Mouse (Mus musculus) neural tube, embryonic 12.5 days (tissue): ENCODE data around the gene Ajuba. TPM values are rescaled to one million over a fixed set of nuclear protein-coding genes. Genes with fewer than 3 reads are reported as not detected.

Experiments used
- ATAC-seq: fragments of 200-750 bp; cut with Nextera tagmentation; 2 replicates; pipeline ENCODE4 v1.8.0; 2017; ENCODE audit warnings: low read depth, mild to moderate bottlenecking, moderate TSS enrichment, moderate library complexity; ENCODE audit not compliant: low FRiP score
- H3K27ac ChIP-seq: fragments of 300-500 bp; sonication (generic); 2 replicates; pipeline ENCODE4 v1.5.1; 2016
- H3K27me3 ChIP-seq: fragments of 300-500 bp; sonication (generic); replicated peaks from 2 replicates; pipeline ENCODE4 v1.6.1; 2016; ENCODE audit warnings: mild to moderate bottlenecking
- H3K36me3 ChIP-seq: fragments of 300-500 bp; sonication (generic); 2 replicates; pipeline ENCODE4 v1.6.1; 2016; ENCODE audit warnings: mild to moderate bottlenecking
- H3K4me1 ChIP-seq: fragments of 300-500 bp; sonication (generic); 2 replicates; pipeline ENCODE4 v1.6.1; 2016
- H3K4me2 ChIP-seq: fragments of 300-500 bp; sonication (generic); replicated peaks from 2 replicates; pipeline ENCODE4 v1.6.1; 2016; ENCODE audit warnings: mild to moderate bottlenecking
- H3K4me3 ChIP-seq: fragments of 300-500 bp; sonication (generic); 2 replicates; pipeline ENCODE4 v1.5.1; 2016
- H3K9ac ChIP-seq: fragments of 300-500 bp; sonication (generic); 2 replicates; pipeline ENCODE4 v1.6.1; 2016; ENCODE audit warnings: mild to moderate bottlenecking
- H3K9me3 ChIP-seq: fragments of 300-500 bp; sonication (generic); 2 replicates; pipeline ENCODE4 v1.6.1; 2016; ENCODE audit warnings: mild to moderate bottlenecking
- WGBS: fragments of 180-500 bp; shearing (Covaris S2); methylation state at CpG from one replicate; pipeline ENCODE4 v1.1.7; 2016; 5-methylcytosine and 5-hydroxymethylcytosine counted together
- polyA plus RNA-seq: library from polyadenylated mRNA; unstranded; fragments of >200 nt; fragmentation: Nextera tagmentation; extraction: Ambion mirVana; gene quantifications from 2 replicates; pipeline ENCODE4 v1.2.1, GENCODE M21; 2016

Gene Ajuba
- polyA plus RNA-seq, 1 experiment from 2014 or later: 32.9 TPM

DNA sequence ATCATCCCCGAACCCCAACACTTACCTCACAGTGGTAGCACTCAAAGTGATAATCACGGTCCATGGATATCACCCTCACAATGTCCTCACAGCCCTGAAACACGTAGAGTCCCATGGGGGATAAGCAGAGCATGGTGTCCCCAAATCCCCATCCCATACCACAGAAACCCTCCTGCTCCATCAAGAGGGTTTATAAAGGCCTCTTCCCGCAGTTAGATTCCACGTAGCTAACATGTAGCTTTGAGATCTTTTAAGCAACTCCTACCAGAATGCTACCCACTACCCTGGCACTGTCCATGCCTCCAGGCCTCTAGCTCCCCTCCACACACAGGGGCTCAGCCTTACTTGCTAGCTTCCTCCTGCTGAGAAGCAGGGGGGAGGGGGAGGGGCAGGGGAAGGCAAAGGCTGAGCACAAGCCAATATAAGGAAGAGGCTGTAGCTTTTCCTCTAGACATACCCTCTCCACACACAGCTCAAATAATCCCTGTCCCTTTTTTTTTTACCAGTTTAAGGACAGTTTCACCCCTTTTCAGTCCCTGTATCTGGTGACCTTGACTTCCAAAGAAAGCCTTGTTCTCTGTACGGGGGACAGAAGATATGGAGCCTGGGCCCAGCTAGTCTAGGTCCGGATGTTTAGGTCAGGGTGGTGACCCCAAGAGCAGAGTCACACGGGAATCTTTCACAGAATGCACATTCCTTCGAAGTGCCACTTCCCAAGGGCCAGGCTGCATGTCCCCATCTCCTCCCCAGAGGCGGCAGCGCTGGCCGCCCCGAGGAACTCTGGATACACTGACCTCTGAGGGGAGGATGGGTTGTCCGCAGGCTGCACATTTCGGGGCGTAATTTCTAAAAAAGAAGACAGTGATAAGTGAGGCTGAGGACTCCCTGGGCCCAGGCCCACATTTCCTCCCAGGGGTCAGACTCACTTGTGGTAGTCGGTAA, 7.6 kb downstream of the Ajuba start:
- 72% methylated on average over 17 of the region's 17 CpGs for WGBS
- Histone ChIP-seq H3K4me2 (no peak overlapping the region), H3K4me1 (peaks cover 38% of the 10 kb centered on the region), H3K27me3 (no peaks in the 10 kb centered on the region), H3K9me3 (no peaks in the 10 kb centered on the region), H3K27ac (no peak overlapping the region), H3K4me3 (no peak overlapping the region), H3K9ac (no peak overlapping the region), H3K36me3 (peaks cover 35% of the 10 kb centered on the region)
- ATAC-seq: no peak

DNA sequence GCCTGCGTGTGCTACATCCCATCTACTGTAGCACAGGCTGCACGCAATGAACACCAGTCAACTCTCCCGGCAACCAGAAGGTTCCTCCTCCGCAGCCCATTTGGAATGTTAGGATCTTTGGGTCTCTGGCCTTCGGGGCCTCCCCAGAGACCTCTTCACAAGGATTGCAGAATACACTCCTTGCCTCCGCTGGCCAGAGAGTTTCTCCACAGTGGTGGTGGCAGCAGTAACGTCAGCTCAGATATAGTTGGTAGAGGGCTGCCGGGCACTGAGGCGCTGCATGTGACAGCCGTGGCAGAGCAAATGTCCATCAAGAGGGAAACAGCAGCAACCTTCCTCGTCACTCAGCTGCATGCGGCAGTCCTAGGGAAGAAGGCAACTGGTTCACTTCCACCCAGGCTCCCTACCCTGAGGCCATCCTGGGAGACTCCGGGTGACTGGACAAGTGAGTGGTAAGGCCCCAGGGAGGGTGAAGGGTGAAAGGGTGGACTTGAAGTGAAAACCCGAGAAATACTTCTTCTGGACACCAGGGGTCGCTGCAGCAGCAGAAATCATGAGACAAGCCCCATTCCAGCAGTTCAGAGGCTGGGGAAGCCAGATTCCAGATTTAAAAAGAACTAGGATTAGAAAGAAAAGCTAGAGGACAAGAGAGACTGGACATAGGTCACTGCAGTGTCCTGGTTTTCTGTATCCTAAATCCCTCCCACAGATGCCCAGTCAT, 8.5 kb downstream of the Ajuba start:
- Histone ChIP-seq H3K27me3 (no peaks in the 10 kb centered on the region), H3K4me1 (peaks cover 30% of the 10 kb centered on the region), H3K27ac (no peak overlapping the region), H3K4me3 (no peak overlapping the region), H3K9me3 (no peaks in the 10 kb centered on the region), H3K4me2 (no peak overlapping the region), H3K36me3 (peaks cover 35% of the 10 kb centered on the region), H3K9ac (no peak overlapping the region)
- no peak for ATAC-seq
- 75% methylated on average over 15 of the region's 15 CpGs for WGBS

DNA sequence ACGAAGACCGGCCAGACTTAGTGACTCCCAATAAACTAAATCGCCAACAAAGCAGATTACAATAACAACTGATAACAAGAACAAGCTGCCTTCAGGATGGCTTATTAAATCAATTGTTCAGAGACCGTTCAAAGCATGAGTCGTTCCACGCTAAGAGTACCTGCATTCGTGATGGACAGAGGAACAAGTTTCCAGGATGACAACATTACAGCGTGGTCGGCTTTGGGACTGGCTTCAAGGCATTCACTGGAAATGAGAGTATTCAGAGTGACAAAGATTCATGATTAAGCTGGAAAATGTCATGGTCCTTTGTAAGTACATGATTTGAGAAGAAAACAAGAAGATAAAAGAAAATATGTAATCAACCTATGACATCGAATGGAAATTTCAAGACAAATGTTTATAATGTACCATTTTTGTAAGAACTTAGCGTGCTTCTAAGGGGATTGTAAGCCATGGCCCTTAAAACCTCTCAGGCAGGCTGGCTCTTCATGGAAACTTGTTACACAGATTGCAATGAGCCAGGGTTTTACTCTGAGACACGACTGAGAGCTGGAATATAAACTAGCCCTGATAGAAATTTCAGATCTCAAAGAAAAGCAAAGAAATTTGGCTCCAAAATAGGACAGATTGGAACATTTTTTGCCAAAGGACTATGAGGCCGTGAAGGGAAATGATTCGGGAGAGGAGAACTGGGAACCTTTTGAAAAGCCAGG, 16.7 kb downstream of the Ajuba start:
- no peaks in the 10 kb centered on the region for H3K9me3 ChIP-seq
- no peak overlapping the region for H3K27ac ChIP-seq
- no peak overlapping the region for H3K4me3 ChIP-seq
- H3K9ac ChIP-seq: no peak overlapping the region
- H3K4me1 ChIP-seq: no peaks in the 10 kb centered on the region
- no peaks in the 10 kb centered on the region for H3K36me3 ChIP-seq
- no peak overlapping the region for H3K4me2 ChIP-seq
- no peak for ATAC-seq
- 89% methylated on average over 14 of the region's 14 CpGs for WGBS
- no peaks in the 10 kb centered on the region for H3K27me3 ChIP-seq

DNA sequence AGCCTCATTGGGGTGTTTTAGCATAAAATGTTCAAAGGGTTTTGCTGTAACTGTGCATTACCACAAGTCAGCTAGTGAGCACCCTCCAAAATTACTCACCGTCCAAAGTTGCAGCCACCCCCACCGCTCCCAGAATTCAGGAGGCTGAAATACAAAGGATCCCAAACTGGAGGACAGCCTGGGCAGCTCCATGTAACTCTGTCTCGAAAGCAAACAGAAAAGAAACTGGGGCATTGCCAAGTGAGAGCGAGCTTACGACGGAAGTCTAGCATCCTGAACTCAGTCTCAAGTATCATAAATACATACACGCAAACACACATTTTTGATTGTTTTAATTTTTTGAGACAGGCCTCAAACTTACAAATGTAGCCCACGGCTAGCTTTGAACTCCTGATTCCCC, 20.0 kb downstream of the Ajuba start:
- Histone ChIP-seq H3K9ac (no peak overlapping the region), H3K9me3 (no peaks in the 10 kb centered on the region), H3K36me3 (no peaks in the 10 kb centered on the region), H3K27me3 (no peaks in the 10 kb centered on the region), H3K4me3 (no peak overlapping the region), H3K4me1 (peaks cover 8% of the 10 kb centered on the region; the same call in 1 of the 2 replicates), H3K4me2 (no peak overlapping the region), H3K27ac (no peak overlapping the region)
- no peak for ATAC-seq
- 87% methylated on average over 8 of the region's 8 CpGs for WGBS

DNA sequence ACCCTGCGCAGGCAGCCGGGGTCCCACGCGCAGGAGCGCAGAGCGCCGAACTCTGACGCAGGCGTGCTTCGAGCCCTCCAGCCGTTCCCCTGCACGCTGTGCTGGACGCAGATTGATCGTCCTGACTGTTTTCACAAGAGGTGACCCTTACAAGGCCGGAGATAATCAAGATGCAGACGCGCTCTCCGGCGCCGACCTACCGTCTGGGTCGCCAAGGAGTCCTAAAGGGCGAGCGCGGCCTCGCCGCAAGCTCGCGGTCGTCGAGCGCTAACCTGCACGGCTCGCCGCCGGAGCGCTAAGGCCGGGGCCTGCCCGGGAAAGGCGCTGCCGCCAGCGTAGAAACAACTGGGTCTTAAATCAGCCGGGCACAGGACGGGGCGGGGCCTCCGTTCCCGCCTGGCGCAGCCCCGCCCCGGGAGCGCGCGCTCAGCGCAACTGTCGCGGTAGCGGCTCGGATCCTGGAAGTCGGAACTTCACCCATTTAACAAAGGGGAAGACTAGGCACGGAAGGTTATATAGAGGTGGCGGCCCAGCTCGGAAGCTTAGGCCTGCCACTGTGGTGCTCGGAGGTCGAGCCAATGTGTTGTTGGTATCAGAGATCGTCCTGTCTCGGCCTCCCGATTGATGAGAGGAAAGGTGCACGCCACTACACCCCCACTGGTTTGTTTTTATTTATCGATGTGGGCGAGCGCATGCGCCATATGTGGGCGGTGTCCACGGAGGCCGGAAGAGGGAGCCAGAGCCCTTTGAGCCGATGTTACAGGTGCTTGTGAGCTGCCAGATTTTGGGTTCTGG, 23.2 kb downstream of the Ajuba start, which contains the start of gene Haus4:
TSS of gene Haus4 (minus strand) at position 642 of the 795 bp plus-strand sequence.
- Histone ChIP-seq H3K27me3 (no peaks in the 10 kb centered on the region), H3K27ac (peak within 1 kb of the TSS; percentile 18; the same call in 1 of the 2 replicates), H3K4me3 (peak within 1 kb of the TSS; percentile 42), H3K36me3 (peaks cover 12% of the 10 kb centered on the region), H3K4me2 (peak within 1 kb of the TSS; percentile 83), H3K4me1 (peaks cover 8% of the 10 kb centered on the region; the same call in 1 of the 2 replicates), H3K9ac (peak within 1 kb of the TSS; percentile 60), H3K9me3 (no peaks in the 10 kb centered on the region)
- ATAC-seq: peak; percentile 94
- under 1% methylated on average over 76 of the region's 76 CpGs for WGBS

DNA sequence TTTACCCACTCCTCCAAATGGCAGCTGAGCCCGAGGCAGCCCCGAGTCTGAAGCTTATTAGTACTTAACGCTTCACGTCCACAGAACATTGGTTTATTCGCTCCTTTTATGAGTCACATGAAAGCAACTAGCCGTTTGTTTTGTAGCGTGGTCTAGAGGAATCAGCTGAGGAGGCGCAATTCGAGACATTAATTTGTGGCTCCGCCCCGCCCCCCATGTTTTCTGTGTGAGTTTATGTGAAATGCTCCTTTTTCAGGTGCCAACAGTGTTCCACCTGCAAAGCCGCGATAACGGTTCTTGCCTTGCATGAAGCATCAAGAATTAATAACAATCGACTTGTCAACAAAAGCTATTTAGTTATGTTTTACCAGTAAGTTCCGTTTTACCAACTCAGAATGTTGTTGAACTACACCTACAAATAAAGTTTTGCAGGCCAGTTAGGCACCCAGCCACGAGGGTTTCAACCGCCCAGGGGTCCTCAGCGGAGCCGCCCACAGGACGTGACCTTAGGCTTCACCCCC, 23.8 kb downstream of the Ajuba start:
- H3K4me2 ChIP-seq: peak overlapping the region; percentile 83
- H3K36me3 ChIP-seq: peaks cover 15% of the 10 kb centered on the region
- H3K4me1 ChIP-seq: peaks cover 8% of the 10 kb centered on the region; the same call in 1 of the 2 replicates
- H3K4me3 ChIP-seq: peak overlapping the region; percentile 42
- no peaks in the 10 kb centered on the region for H3K9me3 ChIP-seq
- 2% methylated on average over 21 of the region's 21 CpGs for WGBS
- peak overlapping the region; percentile 60 for H3K9ac ChIP-seq
- peak; percentile 7; the same call in 1 of the 2 replicates for ATAC-seq
- no peaks in the 10 kb centered on the region for H3K27me3 ChIP-seq
- H3K27ac ChIP-seq: peak overlapping the region; percentile 18; the same call in 1 of the 2 replicates

DNA sequence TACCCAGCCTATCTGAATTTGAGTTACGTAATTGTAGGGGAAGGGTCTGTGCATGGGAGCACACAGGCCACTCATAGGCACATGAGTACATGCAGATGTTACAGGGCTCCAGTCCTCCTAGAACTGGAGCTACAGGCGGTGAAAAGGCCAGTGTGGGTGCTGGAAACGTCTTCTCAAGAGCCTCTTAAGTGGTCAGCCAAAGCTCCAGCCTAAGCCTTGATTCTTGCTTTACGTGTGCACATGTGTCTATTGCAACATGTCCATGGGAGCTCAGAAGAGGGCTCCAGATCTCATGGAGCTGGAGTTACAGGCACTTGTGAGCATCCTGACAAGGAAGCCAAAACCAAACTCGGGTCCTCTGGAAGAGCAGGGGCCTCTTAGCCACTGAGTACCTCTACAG, 32.7 kb downstream of the Ajuba start:
- no peak overlapping the region for H3K4me2 ChIP-seq
- no peak for ATAC-seq
- 91% methylated on average over 5 of the region's 5 CpGs for WGBS
- no peak overlapping the region for H3K9ac ChIP-seq
- peaks cover 5% of the 10 kb centered on the region; the same call in 1 of the 2 replicates for H3K4me1 ChIP-seq
- no peaks in the 10 kb centered on the region for H3K9me3 ChIP-seq
- H3K36me3 ChIP-seq: peaks cover 55% of the 10 kb centered on the region
- no peak overlapping the region for H3K27ac ChIP-seq
- H3K4me3 ChIP-seq: no peak overlapping the region
- no peaks in the 10 kb centered on the region for H3K27me3 ChIP-seq

DNA sequence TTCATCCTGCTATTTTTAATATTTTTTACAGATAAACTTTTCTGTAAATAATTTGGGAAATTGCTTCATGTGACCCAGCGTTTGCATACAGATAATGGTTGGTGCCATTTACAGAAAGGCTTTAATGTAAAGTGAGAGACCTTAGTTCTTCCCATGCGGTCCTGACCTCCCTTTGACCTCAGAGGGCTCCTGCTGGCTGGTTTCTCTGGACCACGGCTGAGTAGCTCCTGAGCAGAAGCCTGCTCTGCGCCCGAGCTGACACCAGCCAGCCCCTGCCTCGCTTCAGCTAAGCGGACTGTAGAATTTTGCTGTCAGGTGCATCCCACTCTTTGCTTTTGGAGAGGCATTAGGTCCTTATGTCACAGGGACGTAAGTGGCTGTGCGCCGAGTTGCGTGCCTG, 36.6 kb downstream of the Ajuba start:
- H3K27ac ChIP-seq: no peak overlapping the region
- no peaks in the 10 kb centered on the region for H3K9me3 ChIP-seq
- H3K4me1 ChIP-seq: peaks cover 5% of the 10 kb centered on the region; the same call in 1 of the 2 replicates
- H3K9ac ChIP-seq: no peak overlapping the region
- ATAC-seq: no peak
- H3K4me2 ChIP-seq: no peak overlapping the region
- WGBS: 53% methylated on average over 11 of the region's 11 CpGs
- no peaks in the 10 kb centered on the region for H3K27me3 ChIP-seq
- peaks cover 27% of the 10 kb centered on the region for H3K36me3 ChIP-seq
- H3K4me3 ChIP-seq: no peak overlapping the region

DNA sequence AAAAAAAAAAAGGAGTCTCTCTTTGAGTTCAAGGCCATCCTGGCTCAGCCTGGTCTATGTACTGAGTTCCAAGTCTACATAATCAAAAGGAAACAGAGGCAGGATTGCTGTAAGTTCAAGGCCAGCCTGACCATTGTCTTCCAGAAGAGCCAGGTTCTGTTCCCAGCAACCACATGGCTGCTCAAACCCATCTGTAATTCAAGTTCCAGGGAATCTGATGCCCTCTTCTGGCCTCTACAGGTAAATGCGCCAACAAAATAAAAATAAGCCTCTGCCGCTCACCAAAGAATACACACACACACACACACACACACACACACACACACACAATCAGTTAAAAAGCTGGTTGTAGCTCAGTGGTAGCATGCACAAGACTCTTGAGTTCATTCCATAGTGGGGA, 38.8 kb downstream of the Ajuba start:
- Histone ChIP-seq H3K4me1 (peaks cover 5% of the 10 kb centered on the region; the same call in 1 of the 2 replicates), H3K4me2 (no peak overlapping the region), H3K27me3 (no peaks in the 10 kb centered on the region), H3K9ac (no peak overlapping the region), H3K4me3 (no peak overlapping the region), H3K9me3 (no peaks in the 10 kb centered on the region), H3K27ac (no peak overlapping the region), H3K36me3 (peaks cover 8% of the 10 kb centered on the region; the same call in 1 of the 2 replicates)
- WGBS: 89% methylated on average over 2 of the region's 2 CpGs
- no peak for ATAC-seq

DNA sequence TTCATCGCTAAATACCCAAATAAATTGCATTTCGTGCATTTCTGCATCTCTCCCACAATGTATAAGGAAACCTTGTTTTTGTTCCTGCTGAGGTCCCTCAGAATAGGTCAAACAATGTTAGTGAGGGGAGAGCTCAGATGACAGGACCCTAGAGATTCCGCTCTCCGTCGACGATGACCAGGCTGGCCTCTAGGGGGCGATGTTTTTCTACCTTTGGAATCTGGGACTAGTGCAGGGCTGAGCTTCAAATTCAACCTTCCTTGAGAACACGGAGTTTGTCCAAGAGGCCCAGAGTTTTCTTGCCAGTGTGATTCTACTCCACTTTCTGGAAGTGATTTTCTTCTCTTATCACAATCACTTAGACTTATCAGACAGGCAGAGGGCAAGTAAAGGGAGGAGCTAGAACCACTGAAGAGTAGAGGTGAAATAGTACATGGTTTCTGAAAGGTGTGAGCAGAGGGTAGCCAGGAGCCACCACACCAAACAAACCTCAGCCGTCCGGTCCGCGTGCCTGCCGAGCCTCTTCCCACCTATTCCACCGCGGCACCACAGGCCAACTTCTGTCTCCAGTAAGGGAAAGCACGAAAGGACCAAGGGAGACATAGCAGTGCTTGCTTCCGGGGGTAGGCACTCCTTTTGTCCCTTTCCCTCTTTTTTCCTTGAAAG, 48.8 kb downstream of the Ajuba start:
- 13% methylated on average over 17 of the region's 17 CpGs for WGBS

More for the DNA sequence above, 48.8 kb downstream of the Ajuba start:
- H3K4me1 ChIP-seq: peaks cover 6% of the 10 kb centered on the region; the same call in 1 of the 2 replicates
- no peak overlapping the region; the same call in 1 of the 2 replicates for H3K4me2 ChIP-seq
- H3K9me3 ChIP-seq: no peaks in the 10 kb centered on the region
- no peak overlapping the region for H3K27ac ChIP-seq
- H3K27me3 ChIP-seq: no peaks in the 10 kb centered on the region
- no peaks in the 10 kb centered on the region for H3K36me3 ChIP-seq
- H3K9ac ChIP-seq: no peak overlapping the region
- ATAC-seq: peak; percentile 80
- no peak overlapping the region for H3K4me3 ChIP-seq
